Mouse (Mus musculus) heart, adult 18-20 months (tissue): ENCODE results near the gene Etnk1. TPM values are rescaled to one million over a fixed set of nuclear protein-coding genes. Genes with fewer than 3 reads are reported as not detected.

ENCODE experiments used
- total RNA-seq, 2 experiments: library from RNA; stranded (reverse); gene quantifications; 2 replicates each; pipeline ENCODE4 v1.2.3; 2021

The Etnk1 gene
- total RNA-seq, 2 experiments from 2014 or later = 29.8 to 30.8 TPM

Other genes starting within 250 kb of the Etnk1 start
- under 1 TPM; 0.10 to 0.57 TPM for gene St8sia1, start 202.8 kb upstream of the Etnk1 start, total RNA-seq
- 10 to 100 TPM; 11.0 to 14.5 TPM for gene C2cd5, start 67.1 kb upstream of the Etnk1 start, total RNA-seq